10 mouse cellular contexts compared by ENCODE assay signal in the genomic region with DNA sequence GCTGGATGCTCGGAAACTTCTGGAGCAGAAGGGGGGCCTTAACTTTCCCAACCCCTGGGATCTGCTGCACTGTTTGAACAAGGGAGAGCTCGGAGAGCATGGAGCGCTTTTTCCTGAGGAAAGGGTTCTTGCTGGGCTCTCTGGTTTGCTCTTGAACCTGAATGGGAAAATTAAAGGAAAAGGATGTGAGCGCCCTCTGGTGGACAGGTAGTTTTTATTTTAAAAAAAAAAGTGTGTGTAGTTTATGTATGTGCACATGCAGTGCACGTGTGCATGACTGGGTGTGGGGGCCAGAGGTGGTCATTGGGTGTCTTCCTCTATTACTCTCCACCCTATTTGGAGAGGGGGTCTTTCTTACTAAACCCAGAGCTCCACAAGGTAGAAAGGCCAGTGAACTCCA. TPM values are rescaled to one million over a fixed set of nuclear protein-coding genes. Genes with fewer than 3 reads are reported as not detected.
DNase-seq lines count a peak whose midpoint lies in the region; ATAC-seq and TF ChIP-seq lines count a peak whose summit lies in the region.
"Had no signal": no experiment of that assay in that cellular context is flagged by ENCODE, and none has a peak within 500 bp of the region (broad histone marks: within the 10 kb centered on the region; RNA-seq: fewer than 3 reads in every experiment).

No protein-coding gene starts in this region.

- H3K36me3 ChIP-seq in kidney, postnatal 0 days (ENCODE audit: insufficient read depth, low read length) = peaks cover 7% of the 10 kb centered on the region; the same call in 1 of the 2 replicates
- H3K36me3 ChIP-seq in kidney, embryonic 14.5 days (ENCODE audit: control insufficient read depth, insufficient read depth, low read length) = peaks cover 18% of the 10 kb centered on the region; the same call in 1 of the 2 replicates
- 0 out of 2 replicates have a peak, but pooled peaks cover 4% of the 10 kb centered on the region for H3K36me3 ChIP-seq in lung, postnatal 0 days (ENCODE audit: insufficient read depth, low read length)

- no peak overlapping the region for H3K9ac ChIP-seq in kidney, postnatal 0 days (ENCODE audit: low read depth, low read length)
- no peak overlapping the region for H3K9ac ChIP-seq in kidney, embryonic 14.5 days (ENCODE audit: low read depth, low read length)
- H3K9ac ChIP-seq in lung, postnatal 0 days (replicated peaks; ENCODE audit: low read depth) = no peak overlapping the region
- H3K9ac ChIP-seq: midbrain, embryonic 12.5 days had no signal

- WGBS in kidney, postnatal 0 days = 63% methylated on average over 5 of the region's 5 CpGs
- WGBS in kidney, embryonic 14.5 days = 59% methylated on average over 5 of the region's 5 CpGs
- 42% methylated on average over 5 of the region's 5 CpGs for WGBS in lung, postnatal 0 days

- peak; percentile 28 for DNase-seq in CD4-positive, CD25-positive, alpha-beta regulatory T cell, adult 2 months (ENCODE audit: low read depth, low spot score)
- peak; percentile 58 for DNase-seq in kidney, postnatal 0 days (ENCODE audit: low spot score)
- no peak for DNase-seq in brain, embryonic 14.5 days (ENCODE audit: low read depth)
- peak; percentile 53 for DNase-seq in lung, postnatal 0 days (ENCODE audit: low spot score)
- no peak for DNase-seq in frontal cortex, postnatal 10 days (ENCODE audit: low spot score in 2 of 2)

- H3K9me3 ChIP-seq in kidney, postnatal 0 days (replicated peaks; ENCODE audit: low read length) = no peaks in the 10 kb centered on the region
- H3K9me3 ChIP-seq in kidney, embryonic 14.5 days (ENCODE audit: control insufficient read depth, low read length) = no peaks in the 10 kb centered on the region
- H3K9me3 ChIP-seq in lung, postnatal 0 days (ENCODE audit: low read length) = no peaks in the 10 kb centered on the region
- H3K9me3 ChIP-seq: midbrain, embryonic 12.5 days had no signal

- no peak for TF ChIP-seq POLR2A in brain, embryonic 14.5 days (IDR thresholded peaks at IDR 0.05; ENCODE audit: borderline replicate concordance, extremely low read depth, insufficient read depth, insufficient read length, poor library complexity, severe bottlenecking)

- no peak for ATAC-seq in CD4-positive, CD25-positive, alpha-beta regulatory T cell, adult 4 months
- ATAC-seq in kidney, postnatal 0 days (replicated peaks; ENCODE audit: low FRiP score, low read depth) = no peak
- no peak for ATAC-seq in kidney, embryonic 14.5 days (ENCODE audit: low FRiP score, low TSS enrichment)
- ATAC-seq in lung, postnatal 0 days = no peak
- ATAC-seq in megakaryocyte, adult 5-6 weeks (ENCODE audit: poor library complexity, severe bottlenecking) = no peak

- no peak overlapping the region for H3K4me2 ChIP-seq in kidney, postnatal 0 days (ENCODE audit: low read length)
- no peak overlapping the region for H3K4me2 ChIP-seq in kidney, embryonic 14.5 days (replicated peaks; ENCODE audit: low read depth, low read length)
- no peak overlapping the region for H3K4me2 ChIP-seq in lung, postnatal 0 days (replicated peaks; ENCODE audit: low read depth, low read length)
- H3K4me2 ChIP-seq: midbrain, embryonic 12.5 days had no signal

- no peak overlapping the region for H3K27ac ChIP-seq in kidney, postnatal 0 days
- no peak overlapping the region for H3K27ac ChIP-seq in kidney, embryonic 14.5 days (ENCODE audit: low read depth, low read length)
- H3K27ac ChIP-seq in lung, postnatal 0 days (ENCODE audit: low read length) = no peak overlapping the region
- H3K27ac ChIP-seq: midbrain, embryonic 12.5 days had no signal

- H3K4me3 ChIP-seq in kidney, postnatal 0 days (replicated peaks; ENCODE audit: low read depth, low read length) = no peak overlapping the region
- no peak overlapping the region for H3K4me3 ChIP-seq in kidney, embryonic 14.5 days (ENCODE audit: low read length)
- no peak overlapping the region for H3K4me3 ChIP-seq in lung, postnatal 0 days (ENCODE audit: low read depth, low read length)
- H3K4me3 ChIP-seq: midbrain, embryonic 12.5 days had no signal

- no peaks in the 10 kb centered on the region for H3K27me3 ChIP-seq in kidney, postnatal 0 days (ENCODE audit: insufficient read depth, low read length)
- H3K27me3 ChIP-seq in kidney, embryonic 14.5 days (ENCODE audit: control insufficient read depth, insufficient read depth, low read length) = no peaks in the 10 kb centered on the region
- no peaks in the 10 kb centered on the region for H3K27me3 ChIP-seq in lung, postnatal 0 days (replicated peaks; ENCODE audit: insufficient read depth, low read length)
- H3K27me3 ChIP-seq: midbrain, embryonic 12.5 days had no signal

- peaks cover 14% of the 10 kb centered on the region for H3K4me1 ChIP-seq in kidney, postnatal 0 days (replicated peaks; ENCODE audit: insufficient read depth, low read length)
- H3K4me1 ChIP-seq in kidney, embryonic 14.5 days (ENCODE audit: control insufficient read depth, insufficient read depth, low read length) = peaks cover 21% of the 10 kb centered on the region
- H3K4me1 ChIP-seq in lung, postnatal 0 days (ENCODE audit: insufficient read depth, low read depth, low read length) = peaks cover 14% of the 10 kb centered on the region; the same call in 1 of the 2 replicates

- no peak for TF ChIP-seq EP300 in lung, postnatal 0 days (IDR thresholded peaks at IDR 0.05)

- peak; percentile 65 for TF ChIP-seq CTCF in kidney, postnatal 0 days (IDR thresholded peaks at IDR 0.05; ENCODE audit: low read depth)
- peak; percentile 30; the same call in 1 of the 2 replicates for TF ChIP-seq CTCF in brain, embryonic 14.5 days (IDR thresholded peaks at IDR 0.05; ENCODE audit: borderline replicate concordance, extremely low read depth, insufficient read depth, insufficient read length)
- TF ChIP-seq CTCF in lung, postnatal 0 days (IDR thresholded peaks at IDR 0.05) = peak; percentile 57

RNA-seq across cellular contexts. Expression of gene Faap24, which starts 3.7 kb away (rescaled TPM):
- 10 to 100 TPM; 34.0 to 40.4 TPM for polyA plus RNA-seq in CD4-positive, CD25-positive, alpha-beta regulatory T cell, adult 4 months (2017; shearing (Covaris generic))
- polyA plus RNA-seq in kidney, postnatal 0 days (2015; fragmentation: Nextera tagmentation; extraction: Ambion mirVana) = 14.3 and 15.4 TPM in 2 replicates
- 14.5 and 18.0 TPM in 2 replicates for polyA plus RNA-seq in kidney, embryonic 14.5 days (2014; fragmentation: Nextera tagmentation; extraction: Ambion mirVana)
- polyA plus RNA-seq in brain, embryonic 14.5 days (2012; rRNA removed) = 8.0 and 8.2 TPM in 2 replicates
- 10.5 and 11.1 TPM in 2 replicates for polyA plus RNA-seq in lung, postnatal 0 days (2015; fragmentation: Nextera tagmentation; extraction: Ambion mirVana)
- total RNA-seq in megakaryocyte, adult 5-6 weeks (2015) = 10.8 and 12.2 TPM in 2 replicates
- 5.5 and 11.1 TPM in 2 replicates for total RNA-seq in megakaryocyte, adult 5-6 weeks (2017)

RNA-seq across cellular contexts. Expression of gene Cep89, which starts 3.9 kb away (rescaled TPM):
- polyA plus RNA-seq in CD4-positive, CD25-positive, alpha-beta regulatory T cell, adult 4 months (2017; shearing (Covaris generic)) = 10 to 100 TPM; 14.2 to 23.5 TPM
- polyA plus RNA-seq in kidney, postnatal 0 days (2015; fragmentation: Nextera tagmentation; extraction: Ambion mirVana) = 32.2 and 34.1 TPM in 2 replicates
- 40.2 and 59.9 TPM in 2 replicates for polyA plus RNA-seq in kidney, embryonic 14.5 days (2014; fragmentation: Nextera tagmentation; extraction: Ambion mirVana)
- 24.4 and 29.0 TPM in 2 replicates for polyA plus RNA-seq in brain, embryonic 14.5 days (2012; rRNA removed)
- polyA plus RNA-seq in lung, postnatal 0 days (2015; fragmentation: Nextera tagmentation; extraction: Ambion mirVana) = 10.7 and 14.3 TPM in 2 replicates
- total RNA-seq in megakaryocyte, adult 5-6 weeks (2015) = 9.6 and 16.9 TPM in 2 replicates
- total RNA-seq in megakaryocyte, adult 5-6 weeks (2017) = 5.7 TPM in 2 replicates

RNA-seq across cellular contexts. Expression of gene Slc7a9, which starts 55.7 kb away (rescaled TPM):
- not detected for polyA plus RNA-seq in CD4-positive, CD25-positive, alpha-beta regulatory T cell, adult 4 months (2017; shearing (Covaris generic))
- 31.8 and 35.1 TPM in 2 replicates for polyA plus RNA-seq in kidney, postnatal 0 days (2015; fragmentation: Nextera tagmentation; extraction: Ambion mirVana)
- 4.1 and 4.6 TPM in 2 replicates for polyA plus RNA-seq in kidney, embryonic 14.5 days (2014; fragmentation: Nextera tagmentation; extraction: Ambion mirVana)
- 0.05 and 0.06 TPM in 2 replicates for polyA plus RNA-seq in brain, embryonic 14.5 days (2012; rRNA removed)
- 0.10 and 0.16 TPM in 2 replicates for polyA plus RNA-seq in lung, postnatal 0 days (2015; fragmentation: Nextera tagmentation; extraction: Ambion mirVana)
- total RNA-seq in megakaryocyte, adult 5-6 weeks (2015) = not detected in 2 replicates
- total RNA-seq in megakaryocyte, adult 5-6 weeks (2017) = not detected in 2 replicates
- total RNA-seq: common myeloid progenitor, adult 5-6 weeks had no signal
- polyA plus RNA-seq: midbrain, embryonic 12.5 days had no signal

RNA-seq across cellular contexts. Expression of gene Rhpn2, which starts 59.0 kb away (rescaled TPM):
- polyA plus RNA-seq in CD4-positive, CD25-positive, alpha-beta regulatory T cell, adult 4 months (2017; shearing (Covaris generic)) = under 1 TPM; 0.28 to 0.39 TPM
- 14.6 and 15.1 TPM in 2 replicates for polyA plus RNA-seq in kidney, postnatal 0 days (2015; fragmentation: Nextera tagmentation; extraction: Ambion mirVana)
- polyA plus RNA-seq in kidney, embryonic 14.5 days (2014; fragmentation: Nextera tagmentation; extraction: Ambion mirVana) = 10.2 and 15.7 TPM in 2 replicates
- polyA plus RNA-seq in brain, embryonic 14.5 days (2012; rRNA removed) = 1.4 and 2.5 TPM in 2 replicates
- 4.6 and 5.5 TPM in 2 replicates for polyA plus RNA-seq in lung, postnatal 0 days (2015; fragmentation: Nextera tagmentation; extraction: Ambion mirVana)
- not detected in 2 replicates for total RNA-seq in megakaryocyte, adult 5-6 weeks (2015)
- not detected in 2 replicates for total RNA-seq in megakaryocyte, adult 5-6 weeks (2017)

Comparison
In these comparisons a context has a peak if more than half of its experiments do, and no peak if none do; other contexts are left out.
1. DNase-seq: peak in CD4-positive, CD25-positive, alpha-beta regulatory T cell, adult 2 months (single experiment), kidney, postnatal 0 days (single experiment) and lung, postnatal 0 days (single experiment); none in brain, embryonic 14.5 days (single experiment) and frontal cortex, postnatal 10 days (0 of 2).
2. Peak in every context shown above with its lines, with median percentiles within 50 percentile points of each other: CTCF ChIP-seq.